Mouse (Mus musculus): ENCODE measurements around the gene Ufc1. TPM values are rescaled to one million over a fixed set of nuclear protein-coding genes. Genes with fewer than 3 reads are reported as not detected.

The Ufc1 gene
- polyA plus RNA-seq, 1 experiment from 2014 or later: 111 TPM

DNA sequence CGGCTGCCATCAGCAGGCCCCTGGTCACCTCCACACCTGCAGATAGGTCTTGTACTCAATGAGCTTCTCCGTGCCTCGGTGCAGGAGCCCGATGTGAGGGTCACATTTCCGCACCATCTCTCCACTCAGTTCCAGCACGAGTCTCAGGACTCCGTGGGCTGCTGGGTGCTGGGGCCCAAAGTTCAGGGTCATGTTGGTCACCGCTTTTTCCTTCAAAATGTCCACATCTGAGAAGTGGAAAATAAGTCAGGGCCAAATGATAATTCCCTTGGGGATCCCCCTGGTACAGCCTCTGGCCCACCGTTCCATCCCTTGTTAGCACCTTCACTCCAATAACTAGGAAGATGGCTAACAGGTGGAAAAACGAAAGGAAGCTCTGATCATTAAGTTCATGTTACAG is 53.9 kb downstream of the Ufc1 start:
- no peak overlapping the region for H3K9ac ChIP-seq (ENCODE audit: low read length)
- WGBS: 90% methylated on average over 10 of the region's 10 CpGs
- ATAC-seq (ENCODE audit: insufficient number of reproducible peaks, insufficient read depth, low FRiP score, low read depth): no peak

DNA sequence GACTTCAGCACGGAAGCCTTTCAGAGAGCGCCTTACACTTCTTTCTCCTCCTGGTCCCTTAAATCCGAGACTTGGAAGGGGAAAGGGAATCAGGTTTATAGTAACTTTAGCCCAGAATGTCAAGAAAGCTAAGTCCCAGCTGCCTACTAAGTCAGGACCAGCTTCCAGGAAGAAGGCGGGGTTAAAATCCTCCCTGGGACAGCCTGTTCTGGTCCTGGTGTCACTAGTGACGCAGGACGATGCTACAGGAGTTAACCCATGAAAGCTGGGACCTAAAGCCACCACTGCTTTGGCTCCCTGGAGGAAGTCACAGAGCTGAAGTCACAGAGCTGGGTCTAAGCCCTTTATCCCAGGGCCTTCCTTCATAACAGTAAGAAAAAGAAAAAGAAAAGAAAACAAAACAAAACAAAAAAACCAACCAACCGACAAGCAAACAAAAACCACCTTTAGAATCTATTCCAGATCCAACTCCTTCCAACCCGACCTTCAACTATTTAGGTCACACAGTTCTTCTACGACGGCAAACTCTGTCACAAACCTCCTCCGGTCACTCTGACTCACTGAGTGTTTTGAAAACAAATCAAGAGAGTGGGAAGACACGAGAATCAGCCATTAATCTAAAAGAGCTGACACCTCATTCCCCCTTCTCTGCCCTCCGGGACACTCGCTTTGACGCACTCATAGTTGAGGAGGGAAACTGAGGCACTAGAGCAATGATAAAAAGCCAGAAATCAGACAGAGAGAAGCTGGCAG is 54.7 kb downstream of the Ufc1 start:
- H3K36me3 ChIP-seq (ENCODE audit: control insufficient read depth, insufficient read depth, low read length): peaks cover 98% of the 10 kb centered on the region

More for the DNA sequence above, 53.9 kb downstream of the Ufc1 start:
- Histone ChIP-seq H3K9me3 (ENCODE audit: control insufficient read depth, low read length) (no peaks in the 10 kb centered on the region), H3K27ac (replicated peaks in 1 of 2; ENCODE audit: control insufficient read depth in 1 of 2, insufficient read depth in 1 of 2, low read depth in 2 of 2, low read length in 2 of 2) (no peak overlapping the region), H3K4me2 (ENCODE audit: low read length) (no peak overlapping the region), H3K36me3 (ENCODE audit: control insufficient read depth, insufficient read depth, low read length) (peaks cover 97% of the 10 kb centered on the region), H3K4me1 (ENCODE audit: control insufficient read depth in 2 of 2, insufficient read depth in 2 of 2, low read length in 2 of 2) (peaks cover 1 to 6% of the 10 kb centered on the region in 2 experiments; a peak in 2 of 4 replicates), H3K27me3 (ENCODE audit: control insufficient read depth, insufficient read depth, low read length) (no peaks in the 10 kb centered on the region), H3K4me3 (ENCODE audit: control insufficient read depth in 1 of 2, insufficient read depth in 1 of 2, low read depth in 1 of 2, low read length in 2 of 2) (no peak overlapping the region)

More for the DNA sequence above, 54.7 kb downstream of the Ufc1 start:
- WGBS: 73% methylated on average over 15 of the region's 15 CpGs
- Histone ChIP-seq H3K4me1 (ENCODE audit: control insufficient read depth in 2 of 2, insufficient read depth in 2 of 2, low read length in 2 of 2) (peaks cover 0 to 4% of the 10 kb centered on the region in 2 experiments; a peak in 1 of 4 replicates), H3K4me3 (ENCODE audit: control insufficient read depth in 1 of 2, insufficient read depth in 1 of 2, low read depth in 1 of 2, low read length in 2 of 2) (no peak overlapping the region), H3K27ac (replicated peaks in 1 of 2; ENCODE audit: control insufficient read depth in 1 of 2, insufficient read depth in 1 of 2, low read depth in 2 of 2, low read length in 2 of 2) (no peak overlapping the region), H3K9ac (ENCODE audit: low read length) (no peak overlapping the region; the same call in 1 of the 2 replicates), H3K27me3 (ENCODE audit: control insufficient read depth, insufficient read depth, low read length) (no peaks in the 10 kb centered on the region), H3K4me2 (ENCODE audit: low read length) (no peak overlapping the region), H3K9me3 (ENCODE audit: control insufficient read depth, low read length) (no peaks in the 10 kb centered on the region)
- ATAC-seq (ENCODE audit: insufficient number of reproducible peaks, insufficient read depth, low FRiP score, low read depth): no peak

Other genes starting within 250 kb of the Ufc1 start
- 9.7 and 9.8 TPM in 2 replicates for gene Fcgr3, start 230.1 kb downstream of the Ufc1 start, polyA plus RNA-seq (2014; fragmentation: Nextera tagmentation; extraction: Ambion mirVana)
- 3.0 and 4.7 TPM in 2 replicates for gene Cfap126, start 181.1 kb downstream of the Ufc1 start, polyA plus RNA-seq (2014; fragmentation: Nextera tagmentation; extraction: Ambion mirVana)
- 622 and 642 TPM in 2 replicates for gene Sdhc, start 144.4 kb downstream of the Ufc1 start, polyA plus RNA-seq (2014; fragmentation: Nextera tagmentation; extraction: Ambion mirVana)
- not detected in 2 replicates for gene Mpz, start 144.3 kb downstream of the Ufc1 start, polyA plus RNA-seq (2014; fragmentation: Nextera tagmentation; extraction: Ambion mirVana)
- gene Pcp4l1, start 98.8 kb downstream of the Ufc1 start, polyA plus RNA-seq (2014; fragmentation: Nextera tagmentation; extraction: Ambion mirVana): 58.8 TPM in 2 replicates
- 0.28 and 0.32 TPM in 2 replicates for gene Nr1i3, start 81.1 kb downstream of the Ufc1 start, polyA plus RNA-seq (2014; fragmentation: Nextera tagmentation; extraction: Ambion mirVana)
- gene Tomm40l, start 72.5 kb downstream of the Ufc1 start, polyA plus RNA-seq (2014; fragmentation: Nextera tagmentation; extraction: Ambion mirVana): 54.2 and 58.4 TPM in 2 replicates
- 5.3 TPM in 2 replicates for gene Apoa2, start 70.0 kb downstream of the Ufc1 start, polyA plus RNA-seq (2014; fragmentation: Nextera tagmentation; extraction: Ambion mirVana)
- gene Fcer1g, start 60.7 kb downstream of the Ufc1 start, polyA plus RNA-seq (2014; fragmentation: Nextera tagmentation; extraction: Ambion mirVana): 30.1 and 37.7 TPM in 2 replicates
- 2.8 and 3.0 TPM in 2 replicates for gene Adamts4, start 44.6 kb downstream of the Ufc1 start, polyA plus RNA-seq (2014; fragmentation: Nextera tagmentation; extraction: Ambion mirVana)
- gene Ndufs2, start 43.6 kb downstream of the Ufc1 start, polyA plus RNA-seq (2014; fragmentation: Nextera tagmentation; extraction: Ambion mirVana): 541 and 561 TPM in 2 replicates
- 52.8 and 55.6 TPM in 2 replicates for gene B4galt3, start 24.7 kb downstream of the Ufc1 start, polyA plus RNA-seq (2014; fragmentation: Nextera tagmentation; extraction: Ambion mirVana)
- 42.9 and 44.8 TPM in 2 replicates for gene Ppox, start 13.8 kb downstream of the Ufc1 start, polyA plus RNA-seq (2014; fragmentation: Nextera tagmentation; extraction: Ambion mirVana)
- gene Usp21, start 7.0 kb downstream of the Ufc1 start, polyA plus RNA-seq (2014; fragmentation: Nextera tagmentation; extraction: Ambion mirVana): 43.2 and 45.5 TPM in 2 replicates
- gene Dedd, start 34.1 kb upstream of the Ufc1 start, polyA plus RNA-seq (2014; fragmentation: Nextera tagmentation; extraction: Ambion mirVana): 31.4 and 42.4 TPM in 2 replicates
- gene Nit1, start 50.6 kb upstream of the Ufc1 start, polyA plus RNA-seq (2014; fragmentation: Nextera tagmentation; extraction: Ambion mirVana): 28.4 and 31.8 TPM in 2 replicates
- gene Pfdn2, start 50.6 kb upstream of the Ufc1 start, polyA plus RNA-seq (2014; fragmentation: Nextera tagmentation; extraction: Ambion mirVana): 34.3 and 42.2 TPM in 2 replicates
- 0.63 and 1.0 TPM in 2 replicates for gene Klhdc9, start 65.8 kb upstream of the Ufc1 start, polyA plus RNA-seq (2014; fragmentation: Nextera tagmentation; extraction: Ambion mirVana)
- gene Nectin4, start 75.1 kb upstream of the Ufc1 start, polyA plus RNA-seq (2014; fragmentation: Nextera tagmentation; extraction: Ambion mirVana): 0.12 TPM in 1 of 2 replicates, not detected in the other
- gene Arhgap30, start 93.9 kb upstream of the Ufc1 start, polyA plus RNA-seq (2014; fragmentation: Nextera tagmentation; extraction: Ambion mirVana): 0.54 and 0.62 TPM in 2 replicates
- gene Usf1, start 116.3 kb upstream of the Ufc1 start, polyA plus RNA-seq (2014; fragmentation: Nextera tagmentation; extraction: Ambion mirVana): 46.7 and 58.5 TPM in 2 replicates
- gene Tstd1, start 123.8 kb upstream of the Ufc1 start, polyA plus RNA-seq (2014; fragmentation: Nextera tagmentation; extraction: Ambion mirVana): 1.5 and 2.1 TPM in 2 replicates
- 70.9 and 74.7 TPM in 2 replicates for gene F11r, start 142.5 kb upstream of the Ufc1 start, polyA plus RNA-seq (2014; fragmentation: Nextera tagmentation; extraction: Ambion mirVana)
- 12.9 and 14.4 TPM in 2 replicates for gene Alyref2, start 208.5 kb upstream of the Ufc1 start, polyA plus RNA-seq (2014; fragmentation: Nextera tagmentation; extraction: Ambion mirVana)
- not detected in 2 replicates for gene Itln1, start 240.3 kb upstream of the Ufc1 start, polyA plus RNA-seq (2014; fragmentation: Nextera tagmentation; extraction: Ambion mirVana)